In the genomic region with DNA sequence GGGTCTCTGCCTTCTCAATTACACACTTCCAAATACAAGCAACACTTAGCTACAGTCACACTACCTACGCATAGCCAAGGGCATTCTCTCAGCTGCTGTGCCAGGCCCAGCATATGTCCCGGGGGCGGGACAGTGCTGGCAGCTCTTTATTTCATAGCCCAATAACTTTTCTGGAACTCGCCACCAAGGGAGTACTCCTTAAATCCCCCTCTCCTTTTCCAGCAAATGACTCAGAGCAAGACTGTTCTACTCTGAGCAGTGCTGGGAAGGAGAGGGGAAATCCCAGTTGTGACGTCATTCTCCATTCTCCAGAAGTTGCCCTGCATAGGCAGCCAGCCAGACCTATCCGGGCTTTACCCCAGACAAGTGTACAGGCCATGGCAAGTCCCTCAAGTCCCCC, we compare ENCODE assay signal across 10 mouse cellular contexts.
A peak's percentile ranks its signal among the peaks of the same experiment; 100 is the strongest.
DNase-seq lines count a peak whose midpoint lies in the region; ATAC-seq lines count a peak whose summit lies in the region.
"Had no signal": no experiment of that assay in that cellular context is flagged by ENCODE, and none has a peak within 500 bp of the region (broad histone marks: within the 10 kb centered on the region; RNA-seq: fewer than 3 reads in every experiment).

No protein-coding gene starts in this region.

- no peak overlapping the region for H3K27ac ChIP-seq in limb, embryonic 12.5 days
- no peak overlapping the region for H3K27ac ChIP-seq in limb, embryonic 10.5 days
- H3K27ac ChIP-seq: liver, embryonic 12.5 days had no signal

- no peak overlapping the region for H3K4me2 ChIP-seq in limb, embryonic 12.5 days
- H3K4me2 ChIP-seq: liver, embryonic 12.5 days had no signal

- H3K9ac ChIP-seq in limb, embryonic 12.5 days (replicated peaks), result no peak overlapping the region
- H3K9ac ChIP-seq: liver, embryonic 12.5 days had no signal

- peaks cover 11% of the 10 kb centered on the region for H3K27me3 ChIP-seq in limb, embryonic 12.5 days
- H3K27me3 ChIP-seq in limb, embryonic 10.5 days (ENCODE audit: low read depth, poor library complexity, severe bottlenecking), result peaks cover 11% of the 10 kb centered on the region

- ATAC-seq in limb, embryonic 12.5 days (ENCODE audit: insufficient number of reproducible peaks, insufficient read depth, low FRiP score, low TSS enrichment, low read depth), result 0 out of 2 replicates have a peak, but pooled peaks have one; percentile 52
- ATAC-seq in megakaryocyte progenitor cell, adult 5-6 weeks (replicated peaks; ENCODE audit: poor library complexity), result no peak
- ATAC-seq: CD4-positive, CD25-positive, alpha-beta regulatory T cell, adult 4 months; liver, embryonic 12.5 days had no signal

- peak; percentile 92 for DNase-seq in heart, adult 11 months
- no peak for DNase-seq in heart, postnatal 36 days
- DNase-seq in limb, embryonic 10.5 days (ENCODE audit: low spot score), result no peak
- DNase-seq in frontal cortex, postnatal 36 days (ENCODE audit: low spot score in 2 of 2), result peak; percentile 75 to 91
- DNase-seq in right cerebral cortex, postnatal 10 days (ENCODE audit: low spot score in 2 of 2), result peak; percentile 39 to 60
- DNase-seq in cerebellum, postnatal 10 days, result no peak

- intact Hi-C loops in heart, postnatal 36 days (cut with DNase I), result no loop called here

- peaks cover 18% of the 10 kb centered on the region for H3K4me1 ChIP-seq in limb, embryonic 12.5 days (replicated peaks)
- H3K4me1 ChIP-seq in limb, embryonic 10.5 days, result peaks cover 15% of the 10 kb centered on the region
- H3K4me1 ChIP-seq: liver, embryonic 12.5 days had no signal

- no peaks in the 10 kb centered on the region for H3K9me3 ChIP-seq in limb, embryonic 12.5 days
- no peaks in the 10 kb centered on the region for H3K9me3 ChIP-seq in limb, embryonic 10.5 days (replicated peaks)
- H3K9me3 ChIP-seq: liver, embryonic 12.5 days had no signal

- 54% methylated on average over 6 of the region's 6 CpGs for WGBS in limb, embryonic 12.5 days
- WGBS in limb, embryonic 10.5 days, result 76% methylated on average over 6 of the region's 6 CpGs

- no peak overlapping the region for H3K4me3 ChIP-seq in limb, embryonic 12.5 days (replicated peaks)
- H3K4me3 ChIP-seq in limb, embryonic 10.5 days, result no peak overlapping the region
- H3K4me3 ChIP-seq: liver, embryonic 12.5 days had no signal

- no peaks in the 10 kb centered on the region for H3K36me3 ChIP-seq in limb, embryonic 12.5 days
- no peaks in the 10 kb centered on the region for H3K36me3 ChIP-seq in limb, embryonic 10.5 days
- H3K36me3 ChIP-seq: liver, embryonic 12.5 days had no signal

Comparison
In these comparisons a context has a peak if more than half of its experiments do, and no peak if none do; other contexts are left out.
1. DNase-seq: peak in heart, adult 11 months (single experiment), frontal cortex, postnatal 36 days (2 of 2) and right cerebral cortex, postnatal 10 days (2 of 2); none in heart, postnatal 36 days (0 of 2), limb, embryonic 10.5 days (single experiment) and cerebellum, postnatal 10 days (0 of 2).